Mouse (Mus musculus) neural tube, embryonic 12.5 days (tissue): ENCODE data around the gene Bcap31. TPM values are rescaled to one million over a fixed set of nuclear protein-coding genes. Genes with fewer than 3 reads are reported as not detected.
"Not testable (repeated sequence)": the region's sequence is repeated elsewhere in the genome, so short reads cannot be mapped to it uniquely, and the experiment has no call there.

ENCODE experiments used
- ATAC-seq: fragments of 200-750 bp; cut with Nextera tagmentation; 2 replicates; pipeline ENCODE4 v1.8.0; 2017; ENCODE audit warnings: low read depth, mild to moderate bottlenecking, moderate TSS enrichment, moderate library complexity; ENCODE audit not compliant: low FRiP score
- H3K27ac ChIP-seq: fragments of 300-500 bp; sonication (generic); 2 replicates; pipeline ENCODE4 v1.5.1; 2016
- H3K27me3 ChIP-seq: fragments of 300-500 bp; sonication (generic); replicated peaks from 2 replicates; pipeline ENCODE4 v1.6.1; 2016; ENCODE audit warnings: mild to moderate bottlenecking
- H3K36me3 ChIP-seq: fragments of 300-500 bp; sonication (generic); 2 replicates; pipeline ENCODE4 v1.6.1; 2016; ENCODE audit warnings: mild to moderate bottlenecking
- H3K4me1 ChIP-seq: fragments of 300-500 bp; sonication (generic); 2 replicates; pipeline ENCODE4 v1.6.1; 2016
- H3K4me2 ChIP-seq: fragments of 300-500 bp; sonication (generic); replicated peaks from 2 replicates; pipeline ENCODE4 v1.6.1; 2016; ENCODE audit warnings: mild to moderate bottlenecking
- H3K4me3 ChIP-seq: fragments of 300-500 bp; sonication (generic); 2 replicates; pipeline ENCODE4 v1.5.1; 2016
- H3K9ac ChIP-seq: fragments of 300-500 bp; sonication (generic); 2 replicates; pipeline ENCODE4 v1.6.1; 2016; ENCODE audit warnings: mild to moderate bottlenecking
- H3K9me3 ChIP-seq: fragments of 300-500 bp; sonication (generic); 2 replicates; pipeline ENCODE4 v1.6.1; 2016; ENCODE audit warnings: mild to moderate bottlenecking
- WGBS: fragments of 180-500 bp; shearing (Covaris S2); methylation state at CpG from one replicate; pipeline ENCODE4 v1.1.7; 2016; 5-methylcytosine and 5-hydroxymethylcytosine counted together
- polyA plus RNA-seq: library from polyadenylated mRNA; unstranded; fragments of >200 nt; fragmentation: Nextera tagmentation; extraction: Ambion mirVana; gene quantifications from 2 replicates; pipeline ENCODE4 v1.2.1, GENCODE M21; 2016

Bcap31 gene
- 124 and 129 TPM in 2 replicates for polyA plus RNA-seq

GRCm38 (mm10) chrX:73716109-73716661, at the start of gene Bcap31, which contains the start of gene Abcd1:
Gene Bcap31, minus strand, starts transcription at chrX:73716175.
Gene Abcd1, plus strand, starts transcription at chrX:73716597.
- peak; percentile 92 for ATAC-seq
- WGBS = 19% methylated on average over 43 of the region's 45 CpGs
- Histone ChIP-seq H3K27ac (peak within 1 kb of the TSS; percentile 15; the same call in 1 of the 2 replicates), H3K4me2 (peak within 1 kb of the TSS; percentile 66), H3K27me3 (no peaks in the 10 kb centered on the region), H3K9ac (peak within 1 kb of the TSS; percentile 48), H3K9me3 (no peaks in the 10 kb centered on the region), H3K4me1 (peaks cover 13% of the 10 kb centered on the region), H3K4me3 (peak within 1 kb of the TSS; percentile 46), H3K36me3 (0 out of 2 replicates have a peak, but pooled peaks cover under 1% of the 10 kb centered on the region)

GRCm38 (mm10) chrX:73765311-73765710, 49.3 kb upstream of the Bcap31 start:
- H3K4me1 ChIP-seq = no peaks in the 10 kb centered on the region
- no peak for ATAC-seq
- no peak overlapping the region for H3K4me3 ChIP-seq
- no peaks in the 10 kb centered on the region for H3K36me3 ChIP-seq
- no peaks in the 10 kb centered on the region for H3K27me3 ChIP-seq
- WGBS = 67% methylated on average over 1 of the region's 1 CpGs
- H3K9ac ChIP-seq = no peak overlapping the region
- H3K4me2 ChIP-seq = no peak overlapping the region
- H3K27ac ChIP-seq = no peak overlapping the region
- H3K9me3 ChIP-seq = no peaks in the 10 kb centered on the region

- ATAC-seq = no peak
- Histone ChIP-seq H3K9ac (no peak overlapping the region), H3K4me3 (no peak overlapping the region), H3K4me2 (no peak overlapping the region), H3K27me3 (no peaks in the 10 kb centered on the region), H3K9me3 (no peaks in the 10 kb centered on the region), H3K4me1 (no peaks in the 10 kb centered on the region), H3K36me3 (no peaks in the 10 kb centered on the region), H3K27ac (no peak overlapping the region)
- WGBS = 82% methylated on average over 13 of the region's 13 CpGs
These were observed 42.8 kb upstream of the Bcap31 start for GRCm38 (mm10) chrX:73758611-73759290.

- Histone ChIP-seq H3K4me3 (no peak within 1 kb of the TSS), H3K9me3 (no peaks in the 10 kb centered on the region), H3K27me3 (no peaks in the 10 kb centered on the region), H3K4me2 (no peak within 1 kb of the TSS), H3K9ac (no peak within 1 kb of the TSS), H3K4me1 (no peaks in the 10 kb centered on the region), H3K27ac (no peak within 1 kb of the TSS), H3K36me3 (no peaks in the 10 kb centered on the region)
- no peak for ATAC-seq
- 73% methylated on average over 4 of the region's 5 CpGs for WGBS
These were observed 40.6 kb upstream of the Bcap31 start, which contains the start of gene Plxnb3 for GRCm38 (mm10) chrX:73756334-73757140. Gene Plxnb3, plus strand, starts transcription at chrX:73757090.

- no peaks in the 10 kb centered on the region for H3K36me3 ChIP-seq
- WGBS = 93% methylated on average over 1 of the region's 1 CpGs
- no peak overlapping the region for H3K4me3 ChIP-seq
- H3K9me3 ChIP-seq = no peaks in the 10 kb centered on the region
- no peak overlapping the region for H3K27ac ChIP-seq
- no peak for ATAC-seq
- H3K27me3 ChIP-seq = no peaks in the 10 kb centered on the region
- no peaks in the 10 kb centered on the region for H3K4me1 ChIP-seq
- H3K4me2 ChIP-seq = no peak overlapping the region
- H3K9ac ChIP-seq = no peak overlapping the region
These were observed 33.0 kb upstream of the Bcap31 start for GRCm38 (mm10) chrX:73748977-73749376.

GRCm38 (mm10) chrX:73744774-73745481, 29.0 kb upstream of the Bcap31 start:
- Histone ChIP-seq H3K9ac (no peak overlapping the region), H3K27me3 (no peaks in the 10 kb centered on the region), H3K9me3 (no peaks in the 10 kb centered on the region), H3K4me3 (no peak overlapping the region), H3K36me3 (no peaks in the 10 kb centered on the region), H3K4me1 (no peaks in the 10 kb centered on the region), H3K27ac (no peak overlapping the region), H3K4me2 (no peak overlapping the region)
- 75% methylated on average over 1 of the region's 1 CpGs for whole genome bisulfite sequencing
- no peak for ATAC-seq

- H3K27me3 ChIP-seq, H3K4me1 ChIP-seq, H3K9ac ChIP-seq, H3K9me3 ChIP-seq, ATAC-seq, H3K4me3 ChIP-seq, H3K4me2 ChIP-seq, H3K27ac ChIP-seq, H3K36me3 ChIP-seq: not testable (repeated sequence)
- WGBS = 89% methylated on average over 7 of the region's 7 CpGs
These were observed 23.9 kb upstream of the Bcap31 start for GRCm38 (mm10) chrX:73739841-73740240.

GRCm38 (mm10) chrX:73739151-73739550, 23.2 kb upstream of the Bcap31 start:
- no peak overlapping the region for H3K4me3 ChIP-seq
- no peak overlapping the region for H3K9ac ChIP-seq
- no peaks in the 10 kb centered on the region for H3K9me3 ChIP-seq
- H3K4me2 ChIP-seq = no peak overlapping the region
- no peak overlapping the region for H3K27ac ChIP-seq
- H3K36me3 ChIP-seq = no peaks in the 10 kb centered on the region
- H3K4me1 ChIP-seq = no peaks in the 10 kb centered on the region
- ATAC-seq = no peak
- 64% methylated on average over 5 of the region's 5 CpGs for WGBS
- no peaks in the 10 kb centered on the region for H3K27me3 ChIP-seq

GRCm38 (mm10) chrX:73738155-73738554, 22.2 kb upstream of the Bcap31 start:
- WGBS = 46% methylated on average over 1 of the region's 1 CpGs
- Histone ChIP-seq H3K36me3 (no peaks in the 10 kb centered on the region), H3K4me2 (no peak overlapping the region)

GRCm38 (mm10) chrX:73730908-73731307, 14.9 kb upstream of the Bcap31 start:
- no peak overlapping the region for H3K9ac ChIP-seq
- no peak for ATAC-seq
- no peak overlapping the region for H3K27ac ChIP-seq
- 63% methylated on average over 1 of the region's 1 CpGs for WGBS
- H3K4me3 ChIP-seq = no peak overlapping the region
- H3K4me2 ChIP-seq = no peak overlapping the region
- H3K36me3 ChIP-seq = no peaks in the 10 kb centered on the region
- H3K27me3 ChIP-seq = no peaks in the 10 kb centered on the region
- H3K4me1 ChIP-seq = no peaks in the 10 kb centered on the region
- H3K9me3 ChIP-seq = no peaks in the 10 kb centered on the region

More at GRCm38 (mm10) chrX:73738155-73738554, 22.2 kb upstream of the Bcap31 start:
- H3K27me3 ChIP-seq = no peaks in the 10 kb centered on the region
- H3K9me3 ChIP-seq = no peaks in the 10 kb centered on the region
- no peak for ATAC-seq
- no peak overlapping the region for H3K9ac ChIP-seq
- H3K4me1 ChIP-seq = no peaks in the 10 kb centered on the region
- H3K4me3 ChIP-seq = no peak overlapping the region
- no peak overlapping the region for H3K27ac ChIP-seq

- ATAC-seq = no peak
- Histone ChIP-seq H3K4me1 (peaks cover 13% of the 10 kb centered on the region), H3K9ac (no peak overlapping the region), H3K27ac (no peak overlapping the region), H3K27me3 (no peaks in the 10 kb centered on the region), H3K36me3 (no peaks in the 10 kb centered on the region), H3K4me2 (peak overlapping the region; percentile 66), H3K4me3 (no peak overlapping the region), H3K9me3 (no peaks in the 10 kb centered on the region)
- 46% methylated on average over 5 of the region's 5 CpGs for WGBS
These were observed 2.8 kb upstream of the Bcap31 start for GRCm38 (mm10) chrX:73718686-73719362.
